Mouse (Mus musculus) heart, postnatal 4 days (tissue): ENCODE data around the gene Srsf5. TPM values are rescaled to one million over a fixed set of nuclear protein-coding genes. Genes with fewer than 3 reads are reported as not detected.
"Not testable (repeated sequence)": the region's sequence is repeated elsewhere in the genome, so short reads cannot be mapped to it uniquely, and the experiment has no call there.

Experiments
- DNase-seq: peaks from one replicate; pipeline ENCODE4 v3.0.0; 2021
- total RNA-seq, 2 experiments: library from RNA; stranded (reverse); gene quantifications; 2 replicates each; pipeline ENCODE4 v1.2.3; 2021

Srsf5 gene
- 100 to 1,000 TPM; 317 to 328 TPM for total RNA-seq

- peak; percentile 99 for DNase-seq
Measured at GRCm38 (mm10) chr12:80945334-80945995, at the start of gene Srsf5. Gene Srsf5 (plus strand): TSS chr12:80945504.

- no peak for DNase-seq
Measured at GRCm38 (mm10) chr12:80909631-80910030, 35.7 kb upstream of the Srsf5 start.

- no peak for DNase-seq
Measured at GRCm38 (mm10) chr12:80917764-80918163, 27.5 kb upstream of the Srsf5 start.

GRCm38 (mm10) chr12:80921301-80921700 is 24.0 kb upstream of the Srsf5 start:
- no peak for DNase-seq

GRCm38 (mm10) chr12:80922869-80923268 is 22.4 kb upstream of the Srsf5 start:
- no peak for DNase-seq

- no peak for DNase-seq
Measured at GRCm38 (mm10) chr12:80923602-80924001, 21.7 kb upstream of the Srsf5 start.

- no peak for DNase-seq
Measured at GRCm38 (mm10) chr12:80924205-80924604, 21.1 kb upstream of the Srsf5 start.

- DNase-seq = peak; percentile 22
Measured at GRCm38 (mm10) chr12:80925919-80926318, 19.4 kb upstream of the Srsf5 start.

- DNase-seq = no peak
Measured at GRCm38 (mm10) chr12:80926550-80926949, 18.8 kb upstream of the Srsf5 start.

- no peak for DNase-seq
Measured at GRCm38 (mm10) chr12:80927518-80927917, 17.8 kb upstream of the Srsf5 start.

- no peak for DNase-seq
Measured at GRCm38 (mm10) chr12:80928881-80929280, 16.4 kb upstream of the Srsf5 start.

GRCm38 (mm10) chr12:80930141-80930540 is 15.2 kb upstream of the Srsf5 start:
- DNase-seq = no peak

- no peak for DNase-seq
Measured at GRCm38 (mm10) chr12:80931402-80932140, 13.7 kb upstream of the Srsf5 start.

GRCm38 (mm10) chr12:80932865-80933264 is 12.4 kb upstream of the Srsf5 start:
- DNase-seq = no peak

- DNase-seq = no peak
Measured at GRCm38 (mm10) chr12:80936751-80937150, 8.6 kb upstream of the Srsf5 start.

GRCm38 (mm10) chr12:80937331-80938029 is 7.8 kb upstream of the Srsf5 start:
- no peak for DNase-seq

- DNase-seq = peak; percentile 71
Measured at GRCm38 (mm10) chr12:80938642-80939041, 6.7 kb upstream of the Srsf5 start.

GRCm38 (mm10) chr12:80939165-80939564 is 6.1 kb upstream of the Srsf5 start:
- DNase-seq = no peak

GRCm38 (mm10) chr12:80941886-80942285 is 3.4 kb upstream of the Srsf5 start:
- DNase-seq = no peak

- no peak for DNase-seq
Measured at GRCm38 (mm10) chr12:80943395-80943794, 1.9 kb upstream of the Srsf5 start.

GRCm38 (mm10) chr12:80944204-80944603 is 1.1 kb upstream of the Srsf5 start:
- no peak for DNase-seq

- not testable (repeated sequence) for DNase-seq
Measured at GRCm38 (mm10) chr12:80944963-80945333, 356 bp upstream of the Srsf5 start.

GRCm38 (mm10) chr12:80945996-80946355 is 672 bp downstream of the Srsf5 start:
- DNase-seq = peak; percentile 97

- DNase-seq = no peak
Measured at GRCm38 (mm10) chr12:80948202-80948601, 2.9 kb downstream of the Srsf5 start.
